Mouse (Mus musculus): ENCODE results near the gene Jchain. TPM values are rescaled to one million over a fixed set of nuclear protein-coding genes. Genes with fewer than 3 reads are reported as not detected.
"Not testable (repeated sequence)": the region's sequence is repeated elsewhere in the genome, so short reads cannot be mapped to it uniquely, and the experiment has no call there.

Gene Jchain
- polyA plus RNA-seq, 1 experiment from 2014 or later: 0.22 TPM

GRCm38 (mm10) chr5:88561080-88561814, 33.6 kb upstream of the Jchain start:
- Histone ChIP-seq H3K4me1 (ENCODE audit: control insufficient read depth, insufficient read depth, low read length) (peaks cover 7% of the 10 kb centered on the region), H3K4me2 (ENCODE audit: low read depth, low read length) (no peak overlapping the region), H3K27me3 (replicated peaks; ENCODE audit: control insufficient read depth, insufficient read depth, low read length) (no peaks in the 10 kb centered on the region), H3K27ac (ENCODE audit: low read length) (no peak overlapping the region), H3K4me3 (ENCODE audit: low read length) (no peak overlapping the region), H3K36me3 (ENCODE audit: control insufficient read depth, insufficient read depth, low read length) (no peaks in the 10 kb centered on the region), H3K9ac (ENCODE audit: low read depth, low read length) (no peak overlapping the region), H3K9me3 (ENCODE audit: control insufficient read depth, low read length) (no peaks in the 10 kb centered on the region)
- ATAC-seq: no peak
- 81% methylated on average over 9 of the region's 9 CpGs for WGBS

GRCm38 (mm10) chr5:88558991-88559390, 31.3 kb upstream of the Jchain start:
- ATAC-seq: no peak
- Histone ChIP-seq H3K4me2 (ENCODE audit: low read depth, low read length) (no peak overlapping the region), H3K4me1 (ENCODE audit: control insufficient read depth, insufficient read depth, low read length) (peaks cover 16% of the 10 kb centered on the region), H3K27ac (ENCODE audit: low read length) (no peak overlapping the region), H3K4me3 (ENCODE audit: low read length) (no peak overlapping the region), H3K36me3 (ENCODE audit: control insufficient read depth, insufficient read depth, low read length) (no peaks in the 10 kb centered on the region), H3K9ac (ENCODE audit: low read depth, low read length) (no peak overlapping the region), H3K9me3 (ENCODE audit: control insufficient read depth, low read length) (no peaks in the 10 kb centered on the region), H3K27me3 (replicated peaks; ENCODE audit: control insufficient read depth, insufficient read depth, low read length) (no peaks in the 10 kb centered on the region)
- WGBS: 12% methylated on average over 1 of the region's 1 CpGs

GRCm38 (mm10) chr5:88554086-88554886, 26.6 kb upstream of the Jchain start, which contains the start of gene Utp3:
Gene Utp3 (plus strand): TSS chr5:88554462.
- peak within 1 kb of the TSS; percentile 96 for H3K27ac ChIP-seq (ENCODE audit: low read length)
- H3K36me3 ChIP-seq (ENCODE audit: control insufficient read depth, insufficient read depth, low read length): no peaks in the 10 kb centered on the region
- peak within 1 kb of the TSS; percentile 96 for H3K9ac ChIP-seq (ENCODE audit: low read depth, low read length)
- no peaks in the 10 kb centered on the region for H3K27me3 ChIP-seq (replicated peaks; ENCODE audit: control insufficient read depth, insufficient read depth, low read length)
- H3K4me3 ChIP-seq (ENCODE audit: low read length): peak within 1 kb of the TSS; percentile 90
- no peaks in the 10 kb centered on the region for H3K9me3 ChIP-seq (ENCODE audit: control insufficient read depth, low read length)
- peak within 1 kb of the TSS; percentile 94 for H3K4me2 ChIP-seq (ENCODE audit: low read depth, low read length)
- WGBS: under 1% methylated on average over 71 of the region's 76 CpGs
- H3K4me1 ChIP-seq (ENCODE audit: control insufficient read depth, insufficient read depth, low read length): peaks cover 16% of the 10 kb centered on the region; the same call in 1 of the 2 replicates
- peak; percentile 97 for ATAC-seq

- WGBS: 7% methylated on average over 29 of the region's 29 CpGs
- Histone ChIP-seq H3K4me1 (ENCODE audit: control insufficient read depth, insufficient read depth, low read length) (peaks cover 16% of the 10 kb centered on the region; the same call in 1 of the 2 replicates), H3K36me3 (ENCODE audit: control insufficient read depth, insufficient read depth, low read length) (no peaks in the 10 kb centered on the region), H3K9me3 (ENCODE audit: control insufficient read depth, low read length) (no peaks in the 10 kb centered on the region), H3K4me2 (ENCODE audit: low read depth, low read length) (peak overlapping the region; percentile 56), H3K4me3 (ENCODE audit: low read length) (peak overlapping the region; percentile 90), H3K27me3 (replicated peaks; ENCODE audit: control insufficient read depth, insufficient read depth, low read length) (no peaks in the 10 kb centered on the region), H3K9ac (ENCODE audit: low read depth, low read length) (peak overlapping the region; percentile 80), H3K27ac (ENCODE audit: low read length) (peak overlapping the region; percentile 96)
- peak; percentile 72 for ATAC-seq
Observed at GRCm38 (mm10) chr5:88553271-88554085, 25.8 kb upstream of the Jchain start.

- H3K27me3 ChIP-seq (replicated peaks; ENCODE audit: control insufficient read depth, insufficient read depth, low read length): no peaks in the 10 kb centered on the region
- no peak overlapping the region for H3K4me2 ChIP-seq (ENCODE audit: low read depth, low read length)
- no peak for ATAC-seq
- H3K36me3 ChIP-seq (ENCODE audit: control insufficient read depth, insufficient read depth, low read length): no peaks in the 10 kb centered on the region
- H3K9me3 ChIP-seq (ENCODE audit: control insufficient read depth, low read length): no peaks in the 10 kb centered on the region
- H3K9ac ChIP-seq (ENCODE audit: low read depth, low read length): no peak overlapping the region
- no peak overlapping the region for H3K27ac ChIP-seq (ENCODE audit: low read length)
- no peaks in the 10 kb centered on the region for H3K4me1 ChIP-seq (ENCODE audit: control insufficient read depth, insufficient read depth, low read length)
- H3K4me3 ChIP-seq (ENCODE audit: low read length): no peak overlapping the region
- 82% methylated on average over 7 of the region's 7 CpGs for WGBS
Observed at GRCm38 (mm10) chr5:88545536-88545935, 17.8 kb upstream of the Jchain start.

GRCm38 (mm10) chr5:88544411-88544810, 16.7 kb upstream of the Jchain start:
- 85% methylated on average over 1 of the region's 1 CpGs for WGBS
- not testable (repeated sequence) for H3K4me1 ChIP-seq (ENCODE audit: control insufficient read depth, insufficient read depth, low read length); H3K36me3 ChIP-seq (ENCODE audit: control insufficient read depth, insufficient read depth, low read length); H3K4me2 ChIP-seq (ENCODE audit: low read depth, low read length); H3K9ac ChIP-seq (ENCODE audit: low read depth, low read length); H3K4me3 ChIP-seq (ENCODE audit: low read length); H3K9me3 ChIP-seq (ENCODE audit: control insufficient read depth, low read length); H3K27me3 ChIP-seq (replicated peaks; ENCODE audit: control insufficient read depth, insufficient read depth, low read length); ATAC-seq; H3K27ac ChIP-seq (ENCODE audit: low read length)

- H3K27ac ChIP-seq (ENCODE audit: low read length): no peak overlapping the region
- WGBS: 64% methylated on average over 5 of the region's 5 CpGs
- H3K9me3 ChIP-seq (ENCODE audit: control insufficient read depth, low read length): no peaks in the 10 kb centered on the region
- no peaks in the 10 kb centered on the region for H3K4me1 ChIP-seq (ENCODE audit: control insufficient read depth, insufficient read depth, low read length)
- ATAC-seq: 0 out of 2 replicates have a peak, but pooled peaks have one; percentile 71
- no peak overlapping the region for H3K4me2 ChIP-seq (ENCODE audit: low read depth, low read length)
- no peak overlapping the region for H3K4me3 ChIP-seq (ENCODE audit: low read length)
- H3K9ac ChIP-seq (ENCODE audit: low read depth, low read length): no peak overlapping the region
- H3K27me3 ChIP-seq (replicated peaks; ENCODE audit: control insufficient read depth, insufficient read depth, low read length): no peaks in the 10 kb centered on the region
- no peaks in the 10 kb centered on the region for H3K36me3 ChIP-seq (ENCODE audit: control insufficient read depth, insufficient read depth, low read length)
Observed at GRCm38 (mm10) chr5:88542651-88543282, 15.1 kb upstream of the Jchain start.

- no peak overlapping the region for H3K9ac ChIP-seq (ENCODE audit: low read depth, low read length)
- no peaks in the 10 kb centered on the region for H3K27me3 ChIP-seq (replicated peaks; ENCODE audit: control insufficient read depth, insufficient read depth, low read length)
- ATAC-seq: no peak
Observed at GRCm38 (mm10) chr5:88540845-88541244, 13.2 kb upstream of the Jchain start.

More at GRCm38 (mm10) chr5:88540845-88541244, 13.2 kb upstream of the Jchain start:
- H3K4me3 ChIP-seq (ENCODE audit: low read length): no peak overlapping the region
- no peaks in the 10 kb centered on the region for H3K9me3 ChIP-seq (ENCODE audit: control insufficient read depth, low read length)
- H3K36me3 ChIP-seq (ENCODE audit: control insufficient read depth, insufficient read depth, low read length): no peaks in the 10 kb centered on the region
- H3K4me1 ChIP-seq (ENCODE audit: control insufficient read depth, insufficient read depth, low read length): no peaks in the 10 kb centered on the region
- H3K4me2 ChIP-seq (ENCODE audit: low read depth, low read length): no peak overlapping the region
- H3K27ac ChIP-seq (ENCODE audit: low read length): no peak overlapping the region

Data from intestine, embryonic 16.5 days (tissue).